Mouse (Mus musculus): ENCODE measurements at regions not wholly inside any gene's neighbourhood (a gene's known extent, or its start where the extent isn't known, plus 50 kb on each side); places are given as distances from the start of the nearest gene placed in this dataset.

- no peak for DNase-seq (ENCODE audit: low spot score in 2 of 2)
Observed at GRCm38 (mm10) chr1:16007809-16008208, 85.3 kb downstream of the 4930444P10Rik start.

- DNase-seq (ENCODE audit: low spot score in 2 of 2): peak in 1 of 2 experiments; percentile 4
Observed at GRCm38 (mm10) chr1:16006888-16007287, 86.2 kb downstream of the 4930444P10Rik start.

DNA sequence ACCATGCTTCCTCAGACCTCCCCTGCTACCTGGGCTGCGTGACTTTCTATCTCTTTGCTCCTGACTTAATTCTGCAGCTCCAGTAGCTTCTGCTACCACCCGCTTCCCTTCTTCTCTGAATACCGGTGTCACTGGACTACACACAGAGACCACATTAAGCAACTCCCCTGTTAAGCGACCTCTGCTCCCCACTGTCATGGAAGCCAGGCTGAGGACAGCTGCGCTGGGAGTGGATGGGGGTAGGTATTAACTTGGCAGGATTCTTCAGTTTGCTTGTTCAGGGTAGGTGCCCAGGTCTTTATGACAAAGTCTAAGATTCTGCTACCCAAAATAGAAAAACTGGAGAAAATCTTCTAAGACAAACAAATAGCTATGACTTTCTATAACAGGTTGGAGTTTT lies 96.0 kb downstream of the 4930444P10Rik start:
- DNase-seq (ENCODE audit: low spot score in 2 of 2): no peak

GRCm38 (mm10) chr1:15996341-15996740 lies 96.8 kb downstream of the 4930444P10Rik start:
- no peak for DNase-seq (ENCODE audit: low spot score in 2 of 2)

- no peak for DNase-seq (ENCODE audit: low spot score in 2 of 2)
Observed at GRCm38 (mm10) chr1:15993561-15994410, 99.3 kb downstream of the 4930444P10Rik start.

DNA sequence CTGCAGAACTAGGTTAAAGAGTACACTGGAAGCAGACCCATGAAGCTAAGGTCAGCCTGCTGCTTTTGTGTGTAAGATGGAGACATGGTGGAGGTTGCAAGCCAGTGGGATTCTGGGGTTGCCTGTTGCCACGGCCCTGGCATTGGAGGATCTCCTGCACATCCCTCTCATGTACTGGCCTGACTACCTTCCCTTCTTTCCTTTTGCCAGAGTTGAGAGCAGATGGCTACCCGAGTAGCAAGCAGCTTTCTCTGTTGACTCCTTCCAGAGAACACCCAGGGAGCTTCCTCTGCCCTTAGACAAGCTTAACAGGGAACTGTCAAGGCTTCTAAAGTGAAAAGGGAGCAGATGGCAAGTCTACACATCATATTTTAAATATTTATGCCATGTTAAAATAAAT lies 102.1 kb downstream of the 4930444P10Rik start:
- no peak for DNase-seq (ENCODE audit: low spot score in 2 of 2)

- DNase-seq (ENCODE audit: low spot score in 2 of 2): no peak
Observed at GRCm38 (mm10) chr1:15985579-15985978, 107.5 kb downstream of the 4930444P10Rik start.

DNA sequence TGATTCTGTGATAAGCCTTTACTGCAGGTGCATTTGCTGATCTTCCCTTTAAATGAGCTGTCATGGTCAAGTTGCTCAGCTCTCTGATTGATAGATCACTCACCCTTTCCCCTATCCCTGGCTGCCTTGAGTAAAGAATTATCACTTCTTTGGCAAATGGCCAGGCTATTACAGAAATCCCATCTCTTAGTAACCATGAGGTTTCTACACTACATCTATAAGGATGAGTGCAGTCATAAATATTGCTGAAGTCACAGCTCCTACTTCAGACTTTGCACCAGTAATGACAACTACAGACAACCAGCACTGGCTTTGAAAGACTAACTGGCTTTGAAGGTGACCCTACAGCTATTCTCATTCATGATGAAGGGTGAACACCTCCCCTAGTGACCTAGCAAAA lies 113.8 kb downstream of the 4930444P10Rik start:
- DNase-seq (ENCODE audit: low spot score in 2 of 2): no peak

DNA sequence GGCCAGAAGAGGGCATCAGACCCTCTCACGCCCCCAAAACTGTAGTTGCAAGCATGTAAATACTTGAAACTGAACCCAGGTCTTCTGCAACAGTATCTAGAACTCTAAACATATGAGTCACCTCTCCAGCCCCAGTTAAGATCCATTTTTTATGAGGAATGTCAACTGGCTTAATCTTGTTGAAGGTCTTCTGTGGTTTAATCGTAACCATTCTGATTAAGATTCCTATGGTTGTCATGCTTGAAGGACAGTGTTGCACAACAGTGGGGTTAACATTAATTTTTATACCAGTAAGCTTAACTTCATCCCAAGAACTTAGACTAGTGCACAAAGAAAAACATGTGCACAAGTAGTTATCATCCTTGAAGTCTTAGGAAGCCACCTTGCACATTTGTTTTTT lies 133.5 kb downstream of the 4930444P10Rik start:
- no peak for DNase-seq (ENCODE audit: low spot score in 2 of 2)

- no peak for DNase-seq (ENCODE audit: low spot score in 2 of 2)
Observed at GRCm38 (mm10) chr1:15958661-15959060, 134.5 kb downstream of the 4930444P10Rik start.

DNA sequence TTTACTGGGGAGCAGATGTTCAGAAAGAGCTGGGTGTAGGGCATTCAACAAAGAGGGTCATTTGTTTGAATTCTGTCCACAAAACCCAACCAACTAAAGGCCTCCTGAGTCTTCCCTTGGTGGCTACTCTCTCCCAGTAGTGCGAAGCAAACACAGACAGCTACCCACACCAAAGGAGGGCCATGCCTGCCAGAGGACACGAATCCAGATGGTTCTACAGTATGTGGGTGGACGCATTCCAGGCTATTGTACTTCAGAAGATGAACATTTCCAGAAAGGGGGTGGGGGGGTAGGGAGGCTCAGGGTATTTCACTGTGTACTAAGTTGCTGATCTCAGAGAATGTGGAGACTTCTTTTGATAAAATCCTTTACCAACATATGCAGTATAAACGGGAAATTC lies 149.5 kb downstream of the 4930444P10Rik start:
- DNase-seq (ENCODE audit: low spot score in 2 of 2): no peak

DNA sequence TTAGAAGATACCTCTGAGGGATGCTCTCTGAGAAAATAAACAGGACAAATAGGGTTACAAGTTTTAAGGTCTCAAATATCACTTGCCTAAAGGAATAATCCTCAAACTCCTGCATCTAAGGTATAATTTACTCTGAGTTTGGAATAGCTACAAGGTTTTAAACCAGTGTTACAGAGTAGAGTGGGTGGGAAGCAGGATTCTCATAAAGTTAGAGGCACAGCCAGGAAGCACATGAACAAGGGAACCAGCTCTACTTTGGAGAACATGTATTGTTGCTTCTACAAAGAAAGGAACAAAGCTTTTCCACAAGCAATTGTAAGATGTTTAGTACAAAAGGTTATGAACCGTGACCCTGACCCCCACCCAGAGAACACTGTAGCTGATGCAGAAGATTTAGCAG lies 150.1 kb downstream of the 4930444P10Rik start:
- DNase-seq (ENCODE audit: low spot score in 2 of 2): no peak
